Mouse (Mus musculus): ENCODE data around the gene Foxr1.
"Not testable (repeated sequence)": the region's sequence is repeated elsewhere in the genome, so short reads cannot be mapped to it uniquely, and the experiment has no call there.

Foxr1 gene

DNA sequence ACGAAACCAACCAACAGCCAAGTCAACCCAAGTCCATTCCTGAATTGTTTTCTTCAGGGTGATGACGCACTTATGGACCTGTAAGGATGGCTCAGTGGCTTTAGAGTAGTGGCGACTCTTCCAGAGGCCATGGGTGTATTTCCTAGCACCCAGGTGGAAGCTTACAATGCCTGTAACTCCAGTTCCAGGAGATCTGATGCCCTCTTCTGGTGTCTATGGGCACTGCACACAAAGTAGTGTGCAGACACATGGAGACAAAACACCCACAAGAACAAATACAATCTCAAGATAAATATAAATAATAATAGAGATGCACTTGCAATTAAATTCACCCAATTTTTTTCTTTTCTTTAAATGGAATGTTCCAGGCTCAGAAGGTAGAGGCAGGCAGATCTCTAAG is 35.0 kb upstream of the Foxr1 start:
- no peak for DNase-seq

DNA sequence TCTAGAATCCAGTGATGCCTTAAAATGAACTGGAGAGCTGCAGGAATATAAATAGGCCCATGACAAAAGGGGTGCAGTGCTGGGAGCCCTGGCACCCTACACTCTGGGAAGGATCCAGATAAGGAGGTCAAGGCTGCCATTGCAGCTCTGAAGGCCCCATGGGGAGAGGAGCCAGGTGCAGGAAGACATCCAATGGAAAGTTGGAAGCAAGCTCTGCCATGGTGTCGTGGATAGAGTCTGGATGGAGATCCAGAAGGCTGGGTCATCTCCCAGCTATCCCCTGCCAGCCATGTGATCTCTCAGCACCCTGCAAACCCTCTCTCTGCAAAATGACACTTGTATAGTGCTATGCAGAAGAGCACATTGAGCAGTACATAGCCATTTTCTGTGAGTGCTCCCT is 33.4 kb upstream of the Foxr1 start:
- DNase-seq, result no peak

DNA sequence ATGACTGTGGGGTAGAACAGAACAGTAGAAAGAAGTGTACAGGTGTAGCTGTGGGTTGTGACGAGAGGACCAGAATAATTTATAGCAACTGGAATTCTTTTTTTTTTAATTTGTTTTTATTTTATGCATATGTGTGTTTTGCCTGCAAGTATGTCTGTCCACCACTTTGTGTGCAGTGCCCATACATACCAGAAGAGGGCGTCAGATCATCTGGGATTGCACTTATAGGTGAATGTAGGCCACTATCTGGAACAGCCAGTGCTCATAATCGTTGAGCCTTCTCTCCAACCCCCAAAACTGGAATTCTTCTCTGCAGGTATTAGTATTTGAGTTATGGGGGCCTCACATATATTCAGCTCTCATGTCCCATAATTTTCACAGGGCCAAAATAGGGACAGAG is 32.2 kb upstream of the Foxr1 start:
- DNase-seq, result no peak

DNA sequence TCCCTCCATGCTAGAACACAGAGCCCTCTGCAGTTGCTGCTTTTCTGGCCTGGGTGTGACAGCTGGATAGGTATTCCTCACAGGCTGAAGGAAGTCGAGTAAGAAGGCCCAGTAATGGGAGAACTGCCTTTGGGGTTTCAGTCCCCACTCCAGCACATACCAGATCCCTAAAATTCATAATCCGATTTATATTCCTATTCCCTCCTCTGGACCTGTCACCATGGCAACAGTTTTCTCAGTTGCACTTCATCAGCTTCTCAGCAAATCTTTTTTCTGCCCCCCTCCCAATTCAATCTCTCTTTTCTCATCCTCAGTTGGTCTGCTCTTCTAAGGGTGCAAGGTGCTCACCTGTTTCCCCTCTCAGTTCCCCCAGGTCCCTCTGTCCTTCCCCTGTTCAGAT is 27.9 kb upstream of the Foxr1 start:
- DNase-seq, result no peak

DNA sequence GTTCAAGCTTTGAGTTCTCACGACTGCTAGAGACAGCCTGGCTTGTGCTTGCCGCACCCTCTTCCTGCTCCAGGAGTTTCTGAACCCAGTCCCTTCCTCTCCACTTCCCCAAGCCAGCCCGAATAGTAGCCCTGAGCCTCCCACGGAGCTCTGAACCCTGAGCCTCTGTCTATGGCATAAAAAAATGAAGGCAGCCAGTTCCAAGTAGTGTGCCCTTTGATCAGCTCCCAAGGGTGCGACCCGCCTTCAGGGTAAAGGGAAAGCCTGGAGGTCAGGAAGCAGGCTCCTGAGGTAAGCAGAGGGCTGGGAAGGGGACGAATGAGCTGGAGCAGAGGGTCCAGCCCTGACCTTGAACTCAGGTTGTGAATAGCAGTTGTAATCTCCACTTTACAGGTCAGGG is 27.3 kb upstream of the Foxr1 start:
- no peak for DNase-seq

DNA sequence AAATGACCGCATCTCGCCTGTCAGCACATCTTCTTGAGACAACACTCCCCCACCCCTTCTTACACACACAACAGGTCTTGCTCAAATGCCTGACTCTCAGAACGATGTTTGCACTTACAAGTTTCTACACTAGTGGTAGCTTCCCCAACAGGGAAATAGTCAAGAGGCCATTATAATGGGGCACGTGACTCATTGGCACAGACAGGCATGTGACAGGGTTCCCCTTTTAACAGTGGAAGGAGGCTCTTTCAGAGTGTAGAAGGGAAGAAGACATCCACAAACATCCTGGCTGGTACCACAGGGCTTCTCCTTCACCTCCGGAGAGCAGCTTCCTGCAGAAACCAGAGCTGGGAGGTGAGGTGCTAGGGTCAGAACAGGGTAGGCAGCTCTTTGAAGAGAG is 21.0 kb upstream of the Foxr1 start:
- DNase-seq, result no peak

DNA sequence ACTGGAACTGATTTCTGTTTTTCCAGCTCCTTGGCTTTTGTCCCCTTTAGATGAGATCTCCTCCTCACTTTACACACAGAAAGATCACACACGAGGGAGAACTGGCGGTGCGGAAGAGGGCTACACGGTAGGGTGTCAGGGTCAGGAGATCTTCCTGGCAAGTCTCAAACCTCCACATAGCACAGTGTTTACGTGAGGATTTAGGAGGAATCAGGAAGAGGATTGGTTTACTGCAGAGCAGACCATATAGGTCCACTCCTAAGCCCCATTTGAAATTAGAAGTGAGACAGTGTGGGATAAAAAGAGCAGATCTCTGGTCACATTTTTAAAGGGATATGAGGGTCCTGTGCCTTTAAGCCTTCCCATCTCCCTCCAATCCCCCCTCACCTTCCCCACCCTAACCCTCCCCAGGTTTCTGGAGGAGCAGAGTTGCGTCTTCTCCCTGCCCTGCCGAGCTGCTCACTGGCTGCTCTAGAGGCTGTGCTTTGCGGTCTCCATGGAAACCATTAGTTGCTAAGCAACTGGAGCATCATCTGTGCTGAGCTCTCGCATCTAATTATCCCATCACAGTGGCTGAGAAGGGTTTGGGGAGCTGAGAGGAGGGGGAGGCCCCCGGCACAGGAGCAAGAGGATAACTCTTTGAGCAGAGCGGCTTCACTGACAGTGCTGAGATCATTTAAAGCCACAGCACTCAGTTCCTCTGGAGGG is 16.3 kb upstream of the Foxr1 start:
- DNase-seq, result no peak

DNA sequence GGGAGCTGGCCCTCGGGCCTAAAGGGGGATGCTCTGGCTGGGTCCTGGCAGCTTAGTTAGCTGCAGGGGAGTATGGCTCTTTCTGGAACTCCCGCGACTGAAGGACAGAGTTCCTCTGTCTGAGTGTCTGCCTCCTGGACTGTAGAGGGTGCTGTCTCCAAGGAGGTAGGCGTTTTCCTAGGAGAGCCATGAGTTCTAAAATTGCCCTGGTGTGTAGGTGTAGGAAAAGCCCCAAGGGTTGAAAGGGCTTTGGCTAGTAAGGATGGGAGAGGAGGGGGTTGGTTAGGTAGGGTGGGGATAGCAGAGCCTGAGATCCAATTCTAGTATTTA is 13.9 kb upstream of the Foxr1 start, which contains the start of gene Upk2:
TSS of gene Upk2 (minus strand) at position 86 of the 330 bp plus-strand sequence.
- DNase-seq, result no peak

DNA sequence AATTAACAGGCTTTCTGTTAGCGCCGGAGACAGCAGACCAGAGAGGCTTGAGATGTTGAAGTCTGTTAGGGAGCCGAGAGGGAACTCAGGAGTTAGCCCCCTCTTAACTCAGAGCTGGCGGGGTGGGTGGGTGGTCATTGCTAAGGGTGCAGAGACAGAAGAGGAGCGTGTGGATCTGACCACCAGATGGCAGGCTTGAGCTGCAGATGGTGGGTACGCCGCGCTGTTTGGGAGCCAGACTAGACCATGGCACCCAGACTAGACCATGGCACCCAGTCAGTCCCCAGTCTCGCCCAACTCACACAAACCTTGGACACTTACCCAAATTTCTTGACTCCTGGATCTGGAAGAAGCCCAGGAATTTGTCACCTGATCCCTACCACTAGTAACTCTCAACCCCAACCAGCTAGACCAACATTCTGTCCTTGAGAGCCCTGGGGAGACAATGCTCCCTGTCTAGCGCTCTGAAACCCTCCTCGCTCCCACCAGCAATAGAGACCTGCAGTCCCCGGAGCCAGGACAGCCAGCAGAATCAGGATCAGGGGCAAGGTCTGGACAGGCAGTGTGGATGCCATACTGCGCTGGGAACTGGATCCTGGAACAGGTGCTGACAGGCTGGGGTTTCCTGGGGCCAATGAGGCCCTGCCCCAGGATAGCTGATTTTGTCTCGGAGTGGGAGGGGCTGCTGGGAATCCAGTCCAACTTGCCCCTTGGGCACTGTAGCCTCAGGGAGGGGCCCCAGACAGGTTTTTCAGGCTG is 13.4 kb upstream of the Foxr1 start:
- DNase-seq, result peak; percentile 88

DNA sequence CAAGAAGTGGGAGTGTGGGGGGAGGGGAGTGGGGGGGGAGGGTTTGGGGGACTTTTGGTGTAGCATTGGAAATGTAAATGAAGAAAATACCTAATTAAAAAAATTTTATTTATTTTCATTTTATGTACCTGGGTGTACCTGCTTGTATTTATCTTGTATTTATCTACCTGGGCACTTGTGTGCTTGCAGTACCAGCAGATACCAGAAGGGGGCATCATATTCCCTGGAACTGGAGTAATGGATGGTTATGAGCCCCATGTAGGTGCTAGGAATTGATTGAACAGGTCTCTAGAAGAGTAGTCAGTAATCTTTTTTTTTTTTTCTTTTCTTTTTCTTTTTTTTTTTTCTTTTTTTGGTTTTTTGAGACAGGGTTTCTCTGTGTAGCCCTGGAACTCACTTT is 9.5 kb upstream of the Foxr1 start:
- DNase-seq, result peak; percentile 40

DNA sequence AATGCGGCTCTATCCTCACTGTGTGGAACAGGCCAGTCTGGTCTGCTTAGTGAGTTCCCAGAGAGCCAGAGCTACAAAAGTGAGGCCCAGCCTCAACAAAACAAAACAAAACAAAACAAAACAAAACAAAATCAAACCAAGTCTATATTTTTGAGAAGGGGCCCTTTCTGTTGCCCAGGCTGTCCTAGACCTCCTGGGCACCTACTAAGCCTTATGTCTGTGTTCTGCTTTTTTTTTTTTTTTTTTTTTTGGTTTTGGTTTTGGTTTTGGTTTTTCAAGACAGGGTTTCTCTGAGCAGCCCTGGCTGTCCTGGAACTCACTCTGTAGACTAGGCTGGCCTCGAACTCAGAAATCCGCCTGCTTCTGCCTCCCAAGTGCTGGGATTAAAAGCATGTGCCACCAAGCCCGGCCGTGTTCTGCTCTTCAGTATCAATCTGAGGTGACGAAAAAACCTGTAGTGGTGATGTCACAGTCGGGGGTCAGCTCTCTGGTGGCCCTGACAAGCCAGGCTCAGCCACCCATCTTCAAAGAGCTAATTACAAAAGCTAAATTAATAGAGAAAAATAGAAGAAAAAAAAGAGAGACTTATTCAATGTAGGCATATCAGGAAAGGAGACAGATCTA is 3.6 kb upstream of the Foxr1 start:
- DNase-seq, result not testable (repeated sequence)

DNA sequence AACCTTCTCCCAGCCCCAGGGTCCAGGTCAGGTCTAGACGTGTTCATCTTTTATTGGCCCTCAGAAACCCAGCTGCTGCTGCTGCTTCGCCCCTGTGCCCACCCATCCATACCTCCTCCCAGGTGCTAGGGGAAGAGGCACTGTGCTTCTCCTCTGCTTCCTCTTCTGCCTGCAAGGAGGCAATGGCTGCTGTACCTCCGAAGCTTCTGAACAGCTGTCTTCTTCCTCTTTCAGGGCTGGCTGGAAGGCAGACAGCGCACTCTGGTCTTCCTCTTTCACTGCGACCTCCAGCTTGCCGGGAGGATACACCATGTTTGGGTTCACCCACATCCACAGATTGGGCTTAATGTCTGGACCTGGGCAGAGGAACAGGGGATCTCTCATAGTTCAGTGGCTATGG is 5.2 kb downstream of the Foxr1 start:
- peak; percentile 31 for DNase-seq

DNA sequence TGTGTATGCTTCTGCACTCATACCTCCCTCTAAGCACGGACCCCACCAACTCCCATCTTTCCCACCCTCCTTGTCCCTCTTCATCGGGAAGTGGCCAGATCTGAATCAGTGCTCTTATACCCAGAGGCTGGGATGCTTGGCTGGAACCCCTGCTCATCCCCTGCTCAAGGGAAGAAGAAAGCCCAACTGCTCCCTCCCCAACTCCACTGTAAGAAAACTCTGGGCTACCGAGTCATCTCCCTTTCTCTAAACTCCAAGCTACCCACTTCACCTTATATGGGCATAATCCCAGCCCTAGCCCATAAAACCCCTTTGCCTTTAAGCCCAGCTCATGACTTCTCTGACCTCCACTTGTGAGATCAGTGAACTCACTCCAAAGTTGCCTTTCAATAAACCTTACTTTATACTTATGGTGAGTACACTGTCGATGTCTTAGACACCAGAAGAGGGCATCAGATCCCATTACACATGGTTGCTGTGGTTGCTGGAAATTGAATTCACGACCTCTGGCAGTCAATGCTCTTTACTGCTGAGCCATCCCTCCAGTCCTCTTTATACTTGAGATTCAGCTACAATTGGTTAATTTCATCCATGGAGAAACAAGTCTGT is 8.3 kb downstream of the Foxr1 start:
- no peak for DNase-seq

DNA sequence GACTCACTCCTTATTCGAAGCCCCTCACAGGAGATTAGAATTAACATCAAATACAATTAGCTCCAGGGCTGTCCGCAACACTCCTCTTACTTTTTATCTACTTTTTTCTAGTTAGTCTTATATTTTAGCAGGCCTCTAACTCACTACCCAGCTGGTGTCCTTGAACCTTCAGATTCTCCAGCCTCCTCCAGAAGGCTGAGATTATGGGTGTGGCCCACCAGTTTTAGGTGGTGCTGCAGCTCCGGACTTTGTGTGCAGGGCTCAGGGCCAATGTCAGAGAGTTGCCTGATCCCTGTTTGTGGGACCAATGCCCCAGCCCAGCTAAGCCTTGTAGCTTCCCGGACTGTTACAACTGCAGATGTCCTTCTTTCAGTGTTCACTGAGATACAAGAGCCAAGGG is 17.4 kb downstream of the Foxr1 start:
- no peak for DNase-seq

DNA sequence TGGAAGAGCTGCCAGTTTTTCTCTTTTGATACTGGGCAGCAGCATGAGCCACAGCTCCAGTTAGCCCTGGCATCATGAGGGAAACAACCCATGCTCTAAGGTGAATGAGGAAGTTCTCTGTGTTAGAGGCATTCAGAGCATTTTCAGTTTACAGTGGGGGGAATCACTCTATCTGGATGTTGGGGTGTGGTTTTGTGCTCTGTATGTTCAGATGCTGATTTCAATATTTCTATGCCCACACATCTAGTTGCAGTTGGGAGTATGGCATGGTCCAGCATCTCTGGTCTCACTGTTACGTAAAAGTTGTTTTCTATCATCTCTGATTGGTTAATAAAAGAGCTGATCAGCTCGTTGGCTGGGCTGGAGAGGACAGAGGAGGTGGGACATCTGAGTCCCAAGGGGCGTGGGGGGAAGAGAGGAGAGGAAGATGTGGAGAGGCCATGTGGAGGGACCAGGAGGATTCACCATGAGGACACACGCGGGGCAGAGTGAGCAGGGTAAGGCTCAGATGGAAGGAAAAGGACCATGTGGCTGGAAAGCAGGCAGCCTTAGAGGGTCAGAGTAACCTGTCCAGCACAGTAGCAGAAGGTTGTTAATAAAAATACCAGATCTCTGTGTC is 20.5 kb downstream of the Foxr1 start:
- DNase-seq, result no peak

DNA sequence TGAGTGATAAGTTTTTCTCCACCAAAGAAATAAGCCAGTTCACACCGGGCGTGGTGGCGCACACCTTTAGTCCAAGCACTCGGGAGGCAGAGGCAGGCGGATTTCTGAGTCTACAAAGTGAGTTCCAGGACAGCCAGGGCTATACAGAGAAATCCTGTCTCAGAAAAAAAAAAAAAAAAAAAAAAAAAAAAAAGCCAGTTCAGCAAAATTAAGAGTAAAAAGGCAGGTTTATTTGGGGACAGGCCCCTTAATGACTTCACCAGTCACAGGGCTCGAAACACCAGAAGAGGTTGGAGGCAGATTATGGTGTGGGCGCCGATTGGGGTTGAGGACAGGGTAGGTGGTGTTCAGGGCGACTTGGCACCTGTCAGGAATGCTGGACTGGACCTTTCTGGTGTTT is 21.2 kb downstream of the Foxr1 start:
- DNase-seq, result not testable (repeated sequence)

DNA sequence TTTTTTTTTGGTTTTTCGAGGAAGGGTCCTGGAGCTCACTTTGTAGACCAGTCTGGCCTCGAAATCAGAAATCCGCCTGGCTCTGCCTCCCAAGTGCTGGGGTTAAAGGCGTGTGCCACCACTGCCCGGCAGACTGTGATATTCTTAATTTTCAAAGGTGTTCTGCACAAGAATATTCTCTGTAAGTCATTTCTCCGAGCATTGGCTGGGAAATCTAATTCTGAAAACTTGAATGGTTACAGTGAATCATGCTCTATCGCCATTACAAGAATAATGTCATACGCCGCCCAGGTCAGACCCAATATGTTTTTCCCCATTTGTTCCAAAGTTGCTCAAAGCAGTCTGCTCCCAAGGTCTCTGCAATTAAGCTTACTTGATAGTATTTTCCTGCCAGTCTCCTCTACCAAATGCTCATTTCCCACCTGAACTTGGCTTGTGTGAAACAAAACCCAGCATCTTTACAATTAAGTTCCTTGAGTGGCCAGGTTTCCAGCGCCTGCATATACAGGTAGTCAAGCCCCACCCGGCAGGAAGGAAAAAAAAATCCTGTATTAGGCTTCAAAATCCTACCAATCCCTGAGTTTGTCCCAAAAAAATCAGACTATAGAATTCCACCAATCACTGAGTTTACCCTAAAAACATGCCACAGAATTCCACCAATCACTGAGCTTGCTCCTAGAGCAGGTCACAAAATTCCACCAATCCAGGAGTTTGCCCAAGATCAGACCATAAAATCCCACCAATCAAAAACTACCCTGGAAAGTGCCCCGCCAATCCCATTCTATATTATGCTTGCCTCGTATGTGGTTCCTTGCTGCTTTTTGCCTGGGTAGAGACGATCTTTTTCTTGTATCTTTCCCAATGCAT is 22.2 kb downstream of the Foxr1 start, which contains the start of gene Ccdc84:
TSS of gene Ccdc84 (minus strand) at position 51 of the 867 bp plus-strand sequence.
- DNase-seq, result no peak

DNA sequence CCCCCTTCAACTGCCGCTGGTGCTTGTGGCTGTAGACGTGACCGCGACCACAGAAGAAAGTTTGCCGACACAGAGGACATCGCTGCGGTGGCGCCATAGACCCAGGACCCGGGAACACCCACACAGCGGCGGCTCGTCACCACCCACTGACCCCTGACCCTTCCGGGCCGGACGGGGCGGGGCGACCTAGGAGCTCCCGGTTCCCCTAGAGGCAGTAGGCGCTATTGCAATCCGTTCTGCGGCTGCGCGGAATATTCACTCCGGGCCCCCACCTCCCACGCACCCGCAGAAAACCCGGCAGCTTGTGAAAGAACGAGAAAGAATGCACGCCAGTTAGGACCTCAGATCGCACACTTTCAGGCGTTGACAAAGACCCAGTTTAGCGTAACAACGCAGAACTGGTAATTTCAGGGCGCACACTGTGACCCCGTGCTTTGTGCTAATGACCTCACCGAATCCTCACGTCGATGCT is 23.0 kb downstream of the Foxr1 start:
- peak; percentile 93 for DNase-seq

DNA sequence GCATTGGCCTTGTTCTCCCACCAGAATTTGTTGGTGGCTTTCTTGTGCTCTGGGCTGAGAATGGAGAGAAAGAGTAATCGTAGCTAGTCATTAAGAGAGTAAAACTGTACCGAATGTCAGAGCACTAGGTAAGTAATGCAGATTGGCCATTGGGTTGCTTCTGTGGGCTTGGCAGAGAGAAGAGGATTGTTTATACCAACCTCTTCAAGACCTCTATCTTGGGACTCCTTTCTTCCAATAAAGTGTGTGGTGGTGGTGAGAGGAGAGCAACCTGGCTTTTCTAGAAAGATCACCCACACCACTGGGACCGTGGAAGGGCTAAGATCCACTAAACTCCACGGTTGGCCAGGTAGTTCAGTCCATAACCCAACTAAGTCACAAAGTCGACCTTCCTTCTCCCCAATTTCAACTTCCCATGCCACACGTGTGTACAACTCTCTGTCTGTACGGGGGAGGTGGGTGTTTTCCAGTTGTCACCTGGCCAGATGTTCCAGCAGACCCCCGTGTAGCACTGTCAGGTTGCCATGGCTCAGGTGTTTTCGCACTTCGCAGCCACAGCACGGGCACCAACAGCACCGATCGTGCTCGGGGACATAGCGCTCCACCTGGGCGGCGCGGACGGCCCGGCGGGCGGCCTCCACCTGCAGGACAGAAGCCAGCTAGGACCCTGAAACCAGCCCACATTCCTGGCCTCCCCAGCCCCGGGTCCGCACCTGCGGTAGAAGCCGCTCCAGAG is 23.6 kb downstream of the Foxr1 start:
- no peak for DNase-seq

DNA sequence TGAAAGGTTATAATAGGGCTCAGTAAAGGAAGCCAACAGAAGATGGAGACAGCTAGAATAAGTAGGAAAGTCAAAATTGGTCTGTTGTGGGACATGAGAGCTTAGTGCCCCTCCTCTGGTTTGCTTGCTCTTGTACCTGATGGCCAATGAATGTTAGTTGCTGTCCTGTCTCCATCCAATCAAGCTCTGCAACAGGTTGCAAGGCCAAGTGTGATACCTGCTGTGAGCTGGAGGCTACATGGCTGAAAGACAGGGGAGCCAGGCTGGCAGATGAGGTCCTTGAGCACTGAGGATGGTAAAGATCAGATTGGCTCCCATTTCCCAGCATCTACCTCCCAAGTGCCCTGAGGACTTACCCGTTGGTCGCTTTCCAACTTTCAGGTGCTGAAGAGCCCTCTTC is 28.2 kb downstream of the Foxr1 start:
- DNase-seq, result no peak

DNA sequence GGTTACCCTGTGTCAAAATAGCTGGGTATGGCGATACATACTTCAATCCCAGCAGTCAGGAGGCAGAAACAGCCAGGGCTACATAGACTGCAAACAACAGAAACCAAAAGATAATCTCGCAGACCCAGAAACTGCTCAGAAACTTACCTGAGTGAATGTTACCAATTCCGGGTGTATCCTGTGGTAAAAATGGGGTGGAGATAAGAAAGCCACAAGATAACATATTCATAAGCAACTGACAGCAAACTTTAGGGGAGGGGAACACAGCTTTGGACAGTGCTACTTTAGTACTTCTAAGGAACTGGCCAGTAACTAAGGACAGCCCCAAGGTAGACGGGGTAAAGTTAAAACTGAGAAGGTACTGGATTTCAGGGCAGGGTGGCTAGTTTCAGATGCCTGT is 28.6 kb downstream of the Foxr1 start:
- no peak for DNase-seq
